Mouse (Mus musculus) embryonic fibroblast, embryonic 13.5 days (primary cell): ENCODE data around the gene Il1a.

Experiments used
- CTCF ChIP-seq: IDR thresholded peaks from 2 replicates; pipeline ENCODE4 v1.5.1; 2011; ENCODE audit warnings: mild to moderate bottlenecking, control low read depth, low read length, moderate library complexity, borderline replicate concordance; ENCODE audit not compliant: insufficient read depth
- POLR2A ChIP-seq: IDR thresholded peaks from 2 replicates; pipeline ENCODE4 v1.6.1; 2011; ENCODE audit warnings: low read depth, mild to moderate bottlenecking, control low read depth, low read length, moderate library complexity

GRCm38 (mm10) chr2:129253631-129253970, 56.2 kb downstream of the Il1a start:
- TF ChIP-seq CTCF (no peak), POLR2A (no peak)
